Mouse (Mus musculus): ENCODE results near the gene Hus1. TPM values are rescaled to one million over a fixed set of nuclear protein-coding genes. Genes with fewer than 3 reads are reported as not detected.

Gene Hus1
- 10 to 100 TPM; 10.5 to 14.9 TPM for polyA plus RNA-seq (2017; shearing (Covaris generic))

DNA sequence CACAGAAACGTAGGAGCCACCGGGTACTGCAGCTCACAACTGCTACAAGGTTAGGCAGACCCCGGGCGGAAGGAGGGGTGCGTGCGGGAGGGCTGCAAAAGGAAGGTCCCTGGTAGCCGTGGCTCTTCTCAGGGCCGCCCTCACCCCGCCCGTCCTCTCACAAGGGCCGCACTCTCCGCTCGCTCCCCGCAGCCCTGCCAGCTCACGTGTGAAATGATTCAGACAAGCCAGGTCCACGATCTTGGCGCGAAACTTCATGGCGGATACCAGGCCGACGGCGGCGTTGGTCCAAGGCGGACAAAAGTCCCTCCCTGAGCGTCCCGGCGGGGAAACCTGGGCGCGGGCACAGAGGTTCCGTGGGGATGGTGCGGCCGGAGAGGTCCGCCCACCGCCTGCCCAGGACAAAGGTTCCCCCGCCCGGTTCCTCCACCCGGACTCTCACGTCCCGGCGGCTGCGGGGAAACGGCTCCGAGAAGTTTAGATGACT lies at the start of gene Hus1:
TSS of gene Hus1 (minus strand) at position 339 of the 487 bp plus-strand sequence.

GRCm38 (mm10) chr11:9048703-9049060 lies 37.7 kb upstream of the Hus1 start, which contains the start of gene Sun3:
TSS of gene Sun3 (minus strand) at chr11:9048991.

GRCm38 (mm10) chr11:9048011-9048702 lies 37.2 kb upstream of the Hus1 start, which contains the start of gene Gm11992:
TSS of gene Gm11992 (plus strand) at chr11:9048594.

GRCm38 (mm10) chr11:8973166-8973565 lies 37.8 kb downstream of the Hus1 start, which contains the start of gene Pkd1l1:
TSS of gene Pkd1l1 (minus strand) at chr11:8973266.

Other genes with a start within 250 kb of the Hus1 start
- gene Pkd1l1, start 37.9 kb downstream of the Hus1 start, polyA plus RNA-seq (2017; shearing (Covaris generic)), result 1 to 10 TPM in 1 of 2 experiments, under 1 TPM in 1; 0.12 to 1.7 TPM
- under 1 TPM; 0.11 to 0.27 TPM for gene Gm11992, start 37.4 kb upstream of the Hus1 start, polyA plus RNA-seq (2017; shearing (Covaris generic))
- not detected for gene Sun3, start 37.8 kb upstream of the Hus1 start, polyA plus RNA-seq (2017; shearing (Covaris generic))
- gene Upp1, start 106.9 kb upstream of the Hus1 start, polyA plus RNA-seq (2017; shearing (Covaris generic)), result under 1 TPM in 1 of 2 experiments, not detected in 1; 0.86 TPM
- 1 to 10 TPM in 1 of 2 experiments, under 1 TPM in 1; 0.14 to 1.1 TPM for gene Abca13, start 180.8 kb upstream of the Hus1 start, polyA plus RNA-seq (2017; shearing (Covaris generic))